Mouse (Mus musculus) adrenal gland, postnatal 25 days (tissue): ENCODE results near the gene Dpp6. TPM values are rescaled to one million over a fixed set of nuclear protein-coding genes. Genes with fewer than 3 reads are reported as not detected.

Source experiments
- DNase-seq: peaks from one replicate; pipeline ENCODE4 v3.0.0; 2021; ENCODE audit warnings: mixed read lengths
- total RNA-seq: library from RNA; stranded (reverse); gene quantifications from 2 replicates; pipeline ENCODE4 v1.2.3, GENCODE M21; 2021

Gene Dpp6
- total RNA-seq, 1 experiment from 2014 or later, result 8.0 TPM

GRCm38 (mm10) chr5:27066837-27067236 is 249.8 kb downstream of the Dpp6 start:
- DNase-seq, result no peak

GRCm38 (mm10) chr5:27075131-27075591 is 258.2 kb downstream of the Dpp6 start:
- peak; percentile 35 for DNase-seq

- DNase-seq, result no peak
Measured at GRCm38 (mm10) chr5:27076046-27076445, 259.0 kb downstream of the Dpp6 start.

- DNase-seq, result no peak
Measured at GRCm38 (mm10) chr5:27077821-27078220, 260.8 kb downstream of the Dpp6 start.

GRCm38 (mm10) chr5:27081275-27081674 is 264.3 kb downstream of the Dpp6 start:
- no peak for DNase-seq

- no peak for DNase-seq
Measured at GRCm38 (mm10) chr5:27083762-27084161, 266.8 kb downstream of the Dpp6 start.

GRCm38 (mm10) chr5:27108221-27108620 is 291.2 kb downstream of the Dpp6 start:
- no peak for DNase-seq

GRCm38 (mm10) chr5:27122479-27122878 is 305.5 kb downstream of the Dpp6 start:
- no peak for DNase-seq

- DNase-seq, result peak; percentile 4
Measured at GRCm38 (mm10) chr5:27122944-27123343, 305.9 kb downstream of the Dpp6 start.

- no peak for DNase-seq
Measured at GRCm38 (mm10) chr5:27126034-27126433, 309.0 kb downstream of the Dpp6 start.

GRCm38 (mm10) chr5:27133196-27133595 is 316.2 kb downstream of the Dpp6 start:
- DNase-seq, result no peak

GRCm38 (mm10) chr5:27134436-27135005 is 317.5 kb downstream of the Dpp6 start:
- DNase-seq, result no peak

- DNase-seq, result no peak
Measured at GRCm38 (mm10) chr5:27147397-27147945, 330.5 kb downstream of the Dpp6 start.

- no peak for DNase-seq
Measured at GRCm38 (mm10) chr5:27151017-27151416, 334.0 kb downstream of the Dpp6 start.

- no peak for DNase-seq
Measured at GRCm38 (mm10) chr5:27155671-27156070, 338.7 kb downstream of the Dpp6 start.

GRCm38 (mm10) chr5:27156366-27156765 is 339.4 kb downstream of the Dpp6 start:
- DNase-seq, result no peak

- DNase-seq, result no peak
Measured at GRCm38 (mm10) chr5:27161122-27161645, 344.2 kb downstream of the Dpp6 start.

GRCm38 (mm10) chr5:27168550-27168949 is 351.5 kb downstream of the Dpp6 start:
- no peak for DNase-seq

GRCm38 (mm10) chr5:27184963-27185362 is 368.0 kb downstream of the Dpp6 start:
- no peak for DNase-seq

- no peak for DNase-seq
Measured at GRCm38 (mm10) chr5:27191242-27191969, 374.4 kb downstream of the Dpp6 start.

- no peak for DNase-seq
Measured at GRCm38 (mm10) chr5:27194157-27194556, 377.2 kb downstream of the Dpp6 start.

GRCm38 (mm10) chr5:27194975-27195374 is 378.0 kb downstream of the Dpp6 start:
- DNase-seq, result no peak

GRCm38 (mm10) chr5:27200581-27201341 is 383.8 kb downstream of the Dpp6 start:
- DNase-seq, result no peak
